Mouse (Mus musculus): ENCODE results near the gene Nin. TPM values are rescaled to one million over a fixed set of nuclear protein-coding genes. Genes with fewer than 3 reads are reported as not detected.

Gene Nin
- polyA plus RNA-seq, 1 experiment: 21.4 TPM

- no peak for TF ChIP-seq GATA1 (IDR thresholded peaks at IDR 0.05; ENCODE audit: low read length)
These were observed 43.2 kb downstream of the Nin start for GRCm38 (mm10) chr12:70070306-70070705.

GRCm38 (mm10) chr12:70068647-70069257 lies 44.8 kb downstream of the Nin start:
- no peak for TF ChIP-seq GATA1 (IDR thresholded peaks at IDR 0.05; ENCODE audit: low read length)

DNA sequence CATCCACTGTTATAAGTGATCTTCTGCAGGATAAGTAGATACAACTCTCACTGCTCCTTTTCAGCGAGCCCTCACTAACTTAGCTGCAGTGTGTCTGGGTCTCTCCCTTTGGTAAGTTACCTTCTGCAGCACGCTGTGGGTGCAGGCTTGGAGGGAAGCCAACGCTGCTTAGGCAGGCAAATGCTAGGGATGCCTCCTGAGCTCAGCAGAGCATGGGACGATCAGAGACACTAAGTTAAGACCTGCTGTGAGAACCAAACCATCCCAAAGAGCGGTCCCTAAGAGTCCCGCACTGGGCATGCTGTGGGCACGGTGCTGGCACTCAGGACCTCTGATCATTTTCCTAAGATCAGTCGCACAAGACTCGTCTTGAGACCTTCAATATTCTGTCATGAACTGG lies 45.7 kb downstream of the Nin start:
- no peak for TF ChIP-seq GATA1 (IDR thresholded peaks at IDR 0.05; ENCODE audit: low read length)

GRCm38 (mm10) chr12:70062114-70062513 lies 51.4 kb downstream of the Nin start:
- TF ChIP-seq GATA1 (IDR thresholded peaks at IDR 0.05; ENCODE audit: low read length): no peak

GRCm38 (mm10) chr12:70058956-70059851 lies 54.3 kb downstream of the Nin start:
- TF ChIP-seq GATA1 (IDR thresholded peaks at IDR 0.05; ENCODE audit: low read length): no peak

DNA sequence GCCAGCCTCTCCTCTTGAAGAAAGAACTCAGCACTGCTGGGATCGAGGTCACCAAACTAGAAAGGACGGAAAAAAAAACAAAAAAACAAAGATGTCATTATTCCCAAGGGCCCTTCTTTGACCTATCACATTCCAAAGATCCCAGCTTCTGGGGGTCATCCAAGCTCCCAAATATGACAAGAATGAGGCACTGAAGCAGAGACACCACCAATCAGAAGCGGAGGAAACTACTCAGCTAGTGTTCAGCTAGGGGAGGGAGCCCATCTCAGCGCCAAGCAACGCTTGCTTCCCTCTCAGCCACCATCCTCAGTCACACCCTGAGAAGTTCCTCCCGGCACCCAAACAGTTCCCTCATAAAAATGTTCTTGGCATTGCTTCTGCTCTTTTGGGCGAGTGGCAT lies 62.8 kb downstream of the Nin start:
- no peak for TF ChIP-seq GATA1 (IDR thresholded peaks at IDR 0.05; ENCODE audit: low read length)

- TF ChIP-seq GATA1 (IDR thresholded peaks at IDR 0.05; ENCODE audit: low read length): no peak
These were observed 64.8 kb downstream of the Nin start for GRCm38 (mm10) chr12:70048741-70049140.

DNA sequence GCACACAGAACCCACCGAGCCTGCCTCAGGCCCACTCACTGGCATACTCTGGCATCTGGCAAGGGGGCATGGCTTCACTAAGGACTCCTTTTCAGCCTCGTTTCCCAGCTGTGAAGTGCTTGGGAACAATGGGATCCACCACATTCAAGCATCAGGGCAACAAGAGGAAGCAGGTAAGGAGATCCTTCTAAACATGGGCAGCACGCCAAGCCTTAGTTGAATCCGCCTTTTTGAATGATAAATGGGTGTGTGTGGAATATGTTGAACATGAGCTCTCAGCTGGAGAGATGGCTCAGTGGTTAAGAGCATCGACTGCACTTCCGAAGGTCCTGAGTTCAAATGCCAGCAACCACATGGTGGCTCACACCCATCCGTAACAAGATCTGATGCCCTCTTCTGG lies 66.2 kb downstream of the Nin start:
- no peak for TF ChIP-seq GATA1 (IDR thresholded peaks at IDR 0.05; ENCODE audit: low read length)

GRCm38 (mm10) chr12:70044353-70044752 lies 69.2 kb downstream of the Nin start:
- TF ChIP-seq GATA1 (IDR thresholded peaks at IDR 0.05; ENCODE audit: low read length): no peak

DNA sequence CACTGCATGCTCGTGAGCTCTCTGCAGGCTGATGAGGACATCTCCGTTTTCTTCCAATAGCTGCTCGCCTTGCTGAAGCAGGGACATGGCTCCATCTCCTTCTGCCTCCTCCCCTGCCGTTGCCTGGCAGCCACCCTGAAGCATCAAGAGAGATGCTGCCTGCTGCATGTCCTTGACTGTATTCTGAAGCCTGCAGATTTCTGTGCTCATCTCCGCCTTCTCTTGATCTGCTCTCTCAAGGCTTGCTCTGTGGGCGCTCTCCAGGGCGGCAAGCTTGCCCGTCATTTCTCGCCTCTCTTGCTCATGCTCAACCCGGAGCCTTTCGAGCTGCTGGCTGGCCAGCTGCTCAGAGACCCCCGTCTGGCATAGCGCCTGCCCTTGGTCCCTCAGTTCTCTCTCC lies 70.1 kb downstream of the Nin start:
- TF ChIP-seq GATA1 (IDR thresholded peaks at IDR 0.05; ENCODE audit: low read length): no peak

DNA sequence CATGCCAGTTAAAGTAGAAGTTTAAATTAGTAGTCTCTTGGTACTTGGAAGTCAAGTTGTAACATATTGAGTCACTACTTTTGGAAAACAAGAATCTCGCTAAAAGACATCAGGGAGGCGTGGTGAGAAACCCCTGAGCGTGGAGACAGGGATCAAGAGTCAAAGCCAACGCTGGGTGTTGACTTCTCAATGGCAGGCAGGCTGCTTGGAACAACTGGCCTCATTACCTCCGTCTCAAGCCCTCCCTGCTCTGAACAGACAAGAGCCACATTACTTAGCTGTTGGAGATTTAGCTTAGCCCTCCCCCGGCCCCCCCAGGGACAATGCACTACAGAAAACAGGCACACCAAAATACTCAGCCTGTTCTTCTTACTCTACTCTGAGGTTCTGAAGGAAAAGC lies 72.5 kb downstream of the Nin start:
- TF ChIP-seq GATA1 (IDR thresholded peaks at IDR 0.05; ENCODE audit: low read length): no peak

DNA sequence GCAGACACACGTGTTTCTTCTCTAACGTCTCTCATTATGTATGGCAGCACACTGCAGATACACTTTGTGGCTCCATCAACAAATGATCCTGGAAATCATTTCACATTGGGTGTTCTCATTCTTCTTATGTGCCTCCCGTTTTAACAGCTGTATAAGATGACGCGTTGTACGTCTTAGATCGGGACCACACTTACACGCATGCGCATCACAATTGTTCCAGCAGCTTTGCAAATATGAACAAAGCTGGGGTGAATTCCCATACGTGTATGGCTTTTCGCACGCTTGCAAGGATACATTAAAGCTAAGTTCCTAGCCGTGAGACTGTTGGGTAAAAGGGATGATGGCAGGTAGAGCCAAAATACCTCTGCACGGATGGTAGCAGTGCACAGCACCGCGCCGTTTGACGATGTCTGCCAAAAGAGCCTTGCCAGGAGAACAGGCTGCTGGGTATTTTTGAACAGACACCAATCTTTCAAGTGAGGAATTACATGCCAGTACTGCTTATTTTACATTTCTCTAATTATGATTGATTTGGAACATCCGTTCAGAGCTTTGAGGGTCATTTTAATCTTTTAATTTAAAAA lies 76.7 kb downstream of the Nin start:
- no peak for TF ChIP-seq GATA1 (IDR thresholded peaks at IDR 0.05; ENCODE audit: low read length)

DNA sequence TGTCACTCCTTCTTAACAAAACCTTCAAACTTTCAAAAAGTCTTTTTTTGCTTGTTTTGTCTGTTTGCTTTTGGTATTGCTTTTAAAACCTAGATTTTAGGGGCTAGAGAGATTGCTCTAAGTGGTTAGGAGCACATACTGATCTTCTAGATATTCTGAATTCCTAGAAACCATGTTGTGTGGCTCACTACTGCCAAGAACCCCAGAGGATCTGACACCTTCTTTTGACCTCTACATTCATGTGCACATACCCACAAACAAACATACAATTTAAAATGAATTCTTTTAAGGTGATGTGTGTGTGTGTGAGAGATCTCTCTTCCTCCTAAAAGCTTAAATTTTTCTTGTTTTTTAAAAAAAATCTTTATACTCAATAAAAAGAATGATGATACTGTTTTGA lies 87.3 kb downstream of the Nin start:
- no peak for TF ChIP-seq GATA1 (IDR thresholded peaks at IDR 0.05; ENCODE audit: low read length)

DNA sequence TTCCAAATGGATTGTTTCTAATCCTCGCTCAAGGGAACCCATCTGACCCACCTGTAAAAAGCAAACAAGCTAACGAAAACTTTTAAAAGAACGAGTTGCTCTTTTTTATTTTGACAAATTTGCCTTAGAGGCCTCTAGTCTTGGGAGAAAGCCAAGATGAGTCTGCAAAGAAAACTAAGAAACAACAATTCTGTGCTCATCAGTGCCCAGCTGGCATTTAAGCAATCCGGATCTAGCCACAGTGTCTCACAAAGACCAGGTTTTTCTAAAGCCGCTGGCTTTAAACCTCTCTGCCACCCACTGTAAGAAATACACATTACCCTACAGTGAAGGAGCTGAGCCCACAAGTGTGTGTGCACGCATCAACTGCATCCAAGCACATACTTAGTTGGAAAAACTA lies 88.1 kb downstream of the Nin start:
- no peak for TF ChIP-seq GATA1 (IDR thresholded peaks at IDR 0.05; ENCODE audit: low read length)

GRCm38 (mm10) chr12:70023580-70023979 lies 89.9 kb downstream of the Nin start:
- TF ChIP-seq GATA1 (IDR thresholded peaks at IDR 0.05; ENCODE audit: low read length): no peak

- TF ChIP-seq GATA1 (IDR thresholded peaks at IDR 0.05; ENCODE audit: low read length): no peak
These were observed 95.4 kb downstream of the Nin start for GRCm38 (mm10) chr12:70018153-70018552.

DNA sequence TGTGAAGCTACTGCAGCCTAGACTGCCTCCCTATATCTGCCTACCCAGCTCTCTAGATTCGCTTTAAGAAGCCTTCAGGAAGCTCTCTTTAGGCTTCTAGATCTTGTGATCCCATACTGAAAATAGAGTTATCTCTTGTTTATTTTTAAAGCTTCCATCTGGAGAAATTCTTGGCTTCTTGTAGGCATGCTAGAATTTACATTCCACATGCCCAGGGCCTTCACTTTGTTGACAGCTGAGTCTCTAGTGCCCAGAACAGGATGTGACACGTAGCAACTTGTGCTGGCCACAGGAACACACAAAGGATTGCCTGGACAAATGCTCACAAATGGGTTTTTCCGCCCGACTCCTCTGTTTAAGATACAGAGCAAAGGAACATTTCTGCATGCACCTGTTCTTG lies 97.6 kb downstream of the Nin start:
- no peak for TF ChIP-seq GATA1 (IDR thresholded peaks at IDR 0.05; ENCODE audit: low read length)

Measured in G1E-ER4 (cell line).